Mouse (Mus musculus): Measurements from ENCODE around the gene Igsf9b.

The Igsf9b gene

GRCm38 (mm10) chr9:27298411-27299285, at the start of gene Igsf9b:
TSS of gene Igsf9b (plus strand) at chr9:27299204.
- DNase-seq (ENCODE audit: low spot score): no peak

GRCm38 (mm10) chr9:27252034-27252714, 46.8 kb upstream of the Igsf9b start:
- DNase-seq (ENCODE audit: low spot score): no peak

- no peak for DNase-seq (ENCODE audit: low spot score)
Measured at GRCm38 (mm10) chr9:27256454-27256853, 42.5 kb upstream of the Igsf9b start.

GRCm38 (mm10) chr9:27260378-27260947, 38.5 kb upstream of the Igsf9b start:
- no peak for DNase-seq (ENCODE audit: low spot score)

GRCm38 (mm10) chr9:27261905-27262304, 37.1 kb upstream of the Igsf9b start:
- DNase-seq (ENCODE audit: low spot score): no peak

GRCm38 (mm10) chr9:27265009-27265408, 34.0 kb upstream of the Igsf9b start:
- DNase-seq (ENCODE audit: low spot score): no peak

GRCm38 (mm10) chr9:27267878-27268277, 31.1 kb upstream of the Igsf9b start:
- no peak for DNase-seq (ENCODE audit: low spot score)

GRCm38 (mm10) chr9:27268493-27268892, 30.5 kb upstream of the Igsf9b start:
- DNase-seq (ENCODE audit: low spot score): no peak

GRCm38 (mm10) chr9:27269322-27269721, 29.7 kb upstream of the Igsf9b start:
- no peak for DNase-seq (ENCODE audit: low spot score)

- no peak for DNase-seq (ENCODE audit: low spot score)
Measured at GRCm38 (mm10) chr9:27269904-27270303, 29.1 kb upstream of the Igsf9b start.

GRCm38 (mm10) chr9:27271899-27272298, 27.1 kb upstream of the Igsf9b start:
- DNase-seq (ENCODE audit: low spot score): no peak

GRCm38 (mm10) chr9:27272858-27273257, 26.1 kb upstream of the Igsf9b start:
- DNase-seq (ENCODE audit: low spot score): no peak

GRCm38 (mm10) chr9:27276282-27276839, 22.6 kb upstream of the Igsf9b start:
- DNase-seq (ENCODE audit: low spot score): no peak

GRCm38 (mm10) chr9:27277401-27278087, 21.5 kb upstream of the Igsf9b start:
- no peak for DNase-seq (ENCODE audit: low spot score)

GRCm38 (mm10) chr9:27279041-27279440, 20.0 kb upstream of the Igsf9b start:
- DNase-seq (ENCODE audit: low spot score): no peak

- no peak for DNase-seq (ENCODE audit: low spot score)
Measured at GRCm38 (mm10) chr9:27280976-27281375, 18.0 kb upstream of the Igsf9b start.

GRCm38 (mm10) chr9:27285719-27286249, 13.2 kb upstream of the Igsf9b start:
- no peak for DNase-seq (ENCODE audit: low spot score)

GRCm38 (mm10) chr9:27286296-27286695, 12.7 kb upstream of the Igsf9b start:
- DNase-seq (ENCODE audit: low spot score): no peak

- no peak for DNase-seq (ENCODE audit: low spot score)
Measured at GRCm38 (mm10) chr9:27286859-27287258, 12.1 kb upstream of the Igsf9b start.

GRCm38 (mm10) chr9:27287419-27287818, 11.6 kb upstream of the Igsf9b start:
- no peak for DNase-seq (ENCODE audit: low spot score)

- DNase-seq (ENCODE audit: low spot score): no peak
Measured at GRCm38 (mm10) chr9:27288442-27288841, 10.6 kb upstream of the Igsf9b start.
